ENCODE assay signal across 20 mouse cellular contexts in genomic region chr1:69247691-69248090, GRCm38 (mm10).
A peak's percentile ranks its signal among the peaks of the same experiment; 100 is the strongest.
DNase-seq lines count a peak whose midpoint lies in the region; ATAC-seq lines count a peak whose summit lies in the region.
"Had no signal": no experiment of that assay in that cellular context is flagged by ENCODE, and none has a peak within 500 bp of the region (broad histone marks: within the 10 kb centered on the region; RNA-seq: fewer than 3 reads in every experiment).

No protein-coding gene starts in this region.

- H3K9ac ChIP-seq in embryonic facial prominence, embryonic 11.5 days (replicated peaks; ENCODE audit: low read length) = no peak overlapping the region
- no peak overlapping the region for H3K9ac ChIP-seq in embryonic facial prominence, embryonic 13.5 days
- no peak overlapping the region for H3K9ac ChIP-seq in limb, embryonic 11.5 days (ENCODE audit: low read length)
- H3K9ac ChIP-seq: hindbrain, embryonic 14.5 days; liver, embryonic 12.5 days; midbrain, embryonic 15.5 days; stomach, embryonic 15.5 days had no signal

- 74% methylated on average over 5 of the region's 5 CpGs for WGBS in embryonic facial prominence, embryonic 11.5 days
- WGBS in embryonic facial prominence, embryonic 10.5 days = 85% methylated on average over 5 of the region's 5 CpGs
- 52% methylated on average over 5 of the region's 5 CpGs for WGBS in embryonic facial prominence, embryonic 13.5 days
- WGBS in limb, embryonic 11.5 days = 73% methylated on average over 5 of the region's 5 CpGs

- no peaks in the 10 kb centered on the region for H3K27me3 ChIP-seq in embryonic facial prominence, embryonic 11.5 days (ENCODE audit: control insufficient read depth, insufficient read depth, low read length)
- no peaks in the 10 kb centered on the region for H3K27me3 ChIP-seq in embryonic facial prominence, embryonic 10.5 days (replicated peaks; ENCODE audit: low read depth, poor library complexity, severe bottlenecking)
- H3K27me3 ChIP-seq in embryonic facial prominence, embryonic 13.5 days = no peaks in the 10 kb centered on the region
- H3K27me3 ChIP-seq in limb, embryonic 11.5 days (ENCODE audit: control insufficient read depth, insufficient read depth, low read length) = no peaks in the 10 kb centered on the region
- H3K27me3 ChIP-seq: liver, embryonic 12.5 days; midbrain, embryonic 15.5 days; stomach, embryonic 15.5 days had no signal

- no peaks in the 10 kb centered on the region for H3K36me3 ChIP-seq in embryonic facial prominence, embryonic 11.5 days (replicated peaks; ENCODE audit: control insufficient read depth, insufficient read depth, low read depth, low read length)
- H3K36me3 ChIP-seq in embryonic facial prominence, embryonic 10.5 days (replicated peaks) = no peaks in the 10 kb centered on the region
- H3K36me3 ChIP-seq in embryonic facial prominence, embryonic 13.5 days = no peaks in the 10 kb centered on the region
- H3K36me3 ChIP-seq in limb, embryonic 11.5 days (ENCODE audit: control insufficient read depth, insufficient read depth, low read length) = no peaks in the 10 kb centered on the region
- H3K36me3 ChIP-seq: forebrain, embryonic 10.5 days; liver, embryonic 12.5 days; midbrain, embryonic 15.5 days; stomach, embryonic 15.5 days had no signal

- no peaks in the 10 kb centered on the region for H3K4me1 ChIP-seq in embryonic facial prominence, embryonic 11.5 days (ENCODE audit: control insufficient read depth, insufficient read depth, low read length)
- no peaks in the 10 kb centered on the region for H3K4me1 ChIP-seq in embryonic facial prominence, embryonic 10.5 days
- H3K4me1 ChIP-seq in embryonic facial prominence, embryonic 13.5 days = peaks cover 11% of the 10 kb centered on the region
- H3K4me1 ChIP-seq in limb, embryonic 11.5 days (ENCODE audit: control insufficient read depth, insufficient read depth, low read length) = no peaks in the 10 kb centered on the region
- H3K4me1 ChIP-seq: forebrain, embryonic 10.5 days; liver, embryonic 12.5 days; midbrain, embryonic 15.5 days had no signal

- no peak overlapping the region for H3K4me2 ChIP-seq in embryonic facial prominence, embryonic 11.5 days (ENCODE audit: low read depth, low read length)
- no peak overlapping the region for H3K4me2 ChIP-seq in embryonic facial prominence, embryonic 13.5 days
- H3K4me2 ChIP-seq in limb, embryonic 11.5 days (ENCODE audit: low read depth, severe bottlenecking) = no peak overlapping the region
- H3K4me2 ChIP-seq: hindbrain, embryonic 14.5 days; liver, embryonic 12.5 days; midbrain, embryonic 15.5 days; stomach, embryonic 15.5 days had no signal

- no peak overlapping the region for H3K27ac ChIP-seq in embryonic facial prominence, embryonic 11.5 days (replicated peaks; ENCODE audit: low read depth, low read length)
- H3K27ac ChIP-seq in embryonic facial prominence, embryonic 10.5 days (replicated peaks) = no peak overlapping the region; the same call in 1 of the 2 replicates
- H3K27ac ChIP-seq in embryonic facial prominence, embryonic 13.5 days = no peak overlapping the region
- no peak overlapping the region for H3K27ac ChIP-seq in limb, embryonic 11.5 days (replicated peaks; ENCODE audit: low read depth, low read length)
- H3K27ac ChIP-seq: forebrain, embryonic 10.5 days; hindbrain, embryonic 14.5 days; liver, embryonic 12.5 days; midbrain, embryonic 15.5 days; stomach, embryonic 15.5 days had no signal

- no peak for DNase-seq in embryonic facial prominence, embryonic 11.5 days (ENCODE audit: low spot score)
- DNase-seq in embryonic facial prominence, embryonic 10.5 days (ENCODE audit: low spot score) = no peak
- peak; percentile 26 for DNase-seq in limb, embryonic 11.5 days (ENCODE audit: low spot score)
- peak; percentile 29 for DNase-seq in thymus, postnatal 25 days
- DNase-seq in retina, postnatal 1 day = no peak
- DNase-seq in adrenal gland, adult (ENCODE audit: inconsistent age in 2 of 2, low spot score in 1 of 2) = no peak
- DNase-seq: adrenal gland, adult 2 months; cerebellum, adult 11 months; cerebellum, postnatal 10 days; heart, postnatal 4 days; kidney, adult 18-20 months; kidney, postnatal 4 days; lung, adult 18-20 months had no signal

- no peaks in the 10 kb centered on the region for H3K9me3 ChIP-seq in embryonic facial prominence, embryonic 11.5 days (replicated peaks; ENCODE audit: control insufficient read depth, low read length)
- H3K9me3 ChIP-seq in embryonic facial prominence, embryonic 10.5 days = no peaks in the 10 kb centered on the region
- H3K9me3 ChIP-seq in embryonic facial prominence, embryonic 13.5 days = no peaks in the 10 kb centered on the region
- H3K9me3 ChIP-seq in limb, embryonic 11.5 days (ENCODE audit: control insufficient read depth, low read length) = no peaks in the 10 kb centered on the region
- H3K9me3 ChIP-seq: forebrain, embryonic 10.5 days; liver, embryonic 12.5 days; midbrain, embryonic 15.5 days; stomach, embryonic 15.5 days had no signal

- ATAC-seq in embryonic facial prominence, embryonic 11.5 days (replicated peaks; ENCODE audit: insufficient number of reproducible peaks, low FRiP score, low TSS enrichment, low read depth) = 0 out of 2 replicates have a peak, but pooled peaks have one; percentile 56
- ATAC-seq in embryonic facial prominence, embryonic 13.5 days (ENCODE audit: insufficient number of reproducible peaks, insufficient read depth, low FRiP score, low TSS enrichment, low read depth) = 0 out of 2 replicates have a peak, but pooled peaks have one; percentile 32
- peak; percentile 67; the same call in 1 of the 2 replicates for ATAC-seq in limb, embryonic 11.5 days (ENCODE audit: insufficient number of reproducible peaks, low FRiP score, low TSS enrichment, low read depth)
- ATAC-seq: inflammation-experienced regulatory T-cells, adult 6 months; liver, embryonic 12.5 days; midbrain, embryonic 15.5 days had no signal

- H3K4me3 ChIP-seq in embryonic facial prominence, embryonic 11.5 days (ENCODE audit: low read depth, low read length) = no peak overlapping the region
- no peak overlapping the region for H3K4me3 ChIP-seq in embryonic facial prominence, embryonic 10.5 days
- H3K4me3 ChIP-seq in embryonic facial prominence, embryonic 13.5 days = no peak overlapping the region
- H3K4me3 ChIP-seq in limb, embryonic 11.5 days (ENCODE audit: low read depth, low read length) = no peak overlapping the region
- H3K4me3 ChIP-seq: forebrain, embryonic 10.5 days; liver, embryonic 12.5 days; midbrain, embryonic 15.5 days; stomach, embryonic 15.5 days had no signal

Comparison
In these comparisons a context has a peak if more than half of its experiments do, and no peak if none do; other contexts are left out.
1. DNase-seq: peak in limb, embryonic 11.5 days (single experiment) and thymus, postnatal 25 days (single experiment); none in embryonic facial prominence, embryonic 11.5 days (single experiment), embryonic facial prominence, embryonic 10.5 days (single experiment), retina, postnatal 1 day (single experiment) and adrenal gland, adult (0 of 2).
2. Peak in every context shown above with its lines, with median percentiles within 50 percentile points of each other: ATAC-seq.